Mouse (Mus musculus) adrenal gland, adult (tissue): ENCODE measurements around the gene Timeless.
A peak's percentile ranks its signal among the peaks of the same experiment; 100 is the strongest.
"Not testable (repeated sequence)": the region's sequence is repeated elsewhere in the genome, so short reads cannot be mapped to it uniquely, and the experiment has no call there.

Experiments used
- DNase-seq, 2 experiments: peaks; one replicate each; pipeline ENCODE4 v3.0.0; 2022 to 2023; ENCODE audit warnings: low spot score in 1 of 2; ENCODE audit not compliant: inconsistent age in 2 of 2

The Timeless gene

DNA sequence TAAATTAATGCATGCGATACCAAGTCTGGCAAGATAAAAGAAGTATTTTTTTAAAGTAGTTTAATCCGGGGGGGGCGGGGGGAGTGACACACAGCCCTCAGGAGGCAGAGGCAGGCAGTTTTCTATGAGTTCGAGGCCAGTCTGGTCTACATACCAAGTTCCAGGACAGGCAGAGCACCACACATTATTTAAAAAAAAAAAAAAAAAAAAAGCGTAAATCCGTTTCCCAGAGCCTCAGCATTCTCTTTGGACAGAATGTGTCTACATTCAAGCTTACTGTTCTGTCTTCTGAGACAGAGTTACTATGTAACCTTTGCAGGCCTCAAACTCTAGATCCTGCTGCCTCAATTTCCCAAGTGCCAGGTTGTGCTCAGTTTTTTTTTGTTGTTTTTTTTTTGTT lies 19.7 kb upstream of the Timeless start:
- no peak for DNase-seq

DNA sequence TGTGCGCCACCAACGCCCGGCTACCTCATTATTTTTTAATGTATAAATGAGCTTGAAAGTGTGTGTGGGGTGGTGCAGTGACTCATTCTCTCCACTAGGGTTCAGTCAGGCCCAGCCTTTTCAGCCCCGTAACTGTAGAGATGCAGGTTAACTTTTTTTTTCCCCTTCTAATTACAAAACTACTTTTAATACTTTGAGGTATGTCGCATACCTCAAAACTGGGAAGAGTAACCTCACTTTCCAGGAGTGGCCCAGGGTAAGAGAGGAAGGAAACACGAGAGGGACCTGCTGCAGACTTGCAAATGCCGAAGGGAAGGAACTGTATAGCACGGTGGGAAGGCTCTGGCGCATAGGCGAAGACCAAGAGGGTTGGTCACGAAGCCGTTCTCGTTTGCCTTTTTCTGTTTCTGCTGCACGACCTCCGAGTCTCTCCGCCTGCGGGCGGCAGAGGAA lies 19.0 kb upstream of the Timeless start:
- peak; percentile 67 to 88 for DNase-seq

- not testable (repeated sequence) for DNase-seq
Observed at GRCm38 (mm10) chr10:128214112-128214511, 17.8 kb upstream of the Timeless start.

DNA sequence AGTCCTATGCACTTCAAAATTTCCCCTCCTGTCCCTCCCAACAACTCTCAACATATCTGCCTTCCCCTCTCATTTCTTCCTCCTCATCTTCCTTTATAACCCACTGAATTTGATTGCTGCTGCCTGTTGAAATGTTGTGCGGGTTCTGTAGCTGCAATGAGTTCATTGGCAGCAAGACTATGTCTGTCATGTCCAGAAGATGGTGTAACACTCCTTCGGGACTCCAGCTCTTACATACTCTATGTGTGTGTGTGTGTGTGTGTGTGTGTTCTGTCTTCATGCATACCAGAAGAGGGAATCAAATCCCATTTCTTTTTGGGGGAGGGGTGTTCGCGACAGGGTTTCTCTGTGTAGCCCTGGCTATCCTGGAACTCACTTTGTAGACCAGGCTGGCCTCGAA lies 16.9 kb upstream of the Timeless start:
- DNase-seq: no peak

DNA sequence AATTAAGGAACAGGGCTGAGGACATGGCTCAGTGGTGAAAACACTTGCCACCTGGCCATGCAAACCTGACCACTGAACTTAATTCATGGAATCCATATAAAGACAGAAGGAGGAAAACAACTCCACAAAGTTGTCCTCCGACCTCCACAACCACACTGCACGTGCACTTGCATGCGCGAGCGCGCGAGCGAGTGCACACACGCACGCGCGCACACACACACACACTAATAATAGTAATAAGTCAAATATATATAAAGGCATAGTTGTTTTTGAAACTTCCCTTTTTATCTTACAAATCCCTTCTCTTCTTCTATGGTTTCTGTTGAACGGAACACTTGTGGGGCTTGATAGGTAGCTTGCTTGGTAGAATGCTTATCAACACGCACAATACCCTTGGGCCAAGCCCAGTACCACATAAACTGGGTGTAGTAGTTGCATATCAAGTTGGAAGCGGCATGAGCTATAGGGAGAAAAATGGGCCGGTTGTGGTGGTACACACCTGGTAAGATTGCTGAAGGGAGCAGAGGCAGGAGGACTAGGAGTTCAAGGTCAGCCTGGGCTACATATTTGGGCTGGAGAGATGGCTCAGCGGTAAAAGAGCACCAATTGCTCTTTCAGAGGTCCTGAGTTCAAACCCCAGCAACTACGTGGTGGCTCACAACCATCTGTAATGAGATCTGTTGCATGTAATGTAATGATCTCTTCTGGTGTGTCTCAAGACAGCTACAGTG lies 13.3 kb upstream of the Timeless start:
- no peak for DNase-seq

DNA sequence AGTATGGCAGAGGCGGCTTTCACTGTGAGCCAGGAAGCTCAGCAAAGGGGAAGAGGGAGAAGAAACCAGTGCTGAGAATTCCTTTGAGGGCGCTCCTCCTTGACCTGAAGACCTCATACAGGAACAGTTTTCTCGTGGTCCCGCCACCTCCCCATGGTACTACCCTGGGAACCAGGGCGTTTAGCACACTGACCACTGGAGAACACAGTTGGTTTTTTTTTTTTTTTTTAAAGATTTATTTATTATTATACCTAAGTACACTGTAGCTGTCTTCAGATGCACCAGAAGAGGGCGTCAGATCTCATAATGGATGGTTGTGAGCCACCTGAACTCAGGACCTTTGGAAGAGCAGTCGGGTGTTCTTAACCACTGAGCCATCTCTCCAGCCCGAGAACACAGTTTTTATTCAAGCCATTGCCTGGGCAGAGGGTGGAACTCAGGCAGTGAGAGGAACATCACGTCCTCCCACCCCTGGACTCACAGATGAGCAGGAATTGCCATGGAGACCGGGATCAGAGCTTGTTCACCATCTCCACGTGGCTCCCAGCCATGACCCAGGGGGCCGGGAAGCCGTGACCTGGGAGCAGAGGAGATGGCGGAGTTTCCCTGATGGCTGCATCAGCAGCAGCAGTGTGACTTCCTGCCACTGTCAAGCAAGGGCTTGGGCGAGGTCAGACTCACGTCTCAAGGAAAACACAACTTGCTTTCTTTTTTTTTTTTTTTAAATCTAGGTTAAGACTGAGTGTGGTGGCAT lies 10.2 kb upstream of the Timeless start:
- peak; percentile 36 to 49 for DNase-seq

DNA sequence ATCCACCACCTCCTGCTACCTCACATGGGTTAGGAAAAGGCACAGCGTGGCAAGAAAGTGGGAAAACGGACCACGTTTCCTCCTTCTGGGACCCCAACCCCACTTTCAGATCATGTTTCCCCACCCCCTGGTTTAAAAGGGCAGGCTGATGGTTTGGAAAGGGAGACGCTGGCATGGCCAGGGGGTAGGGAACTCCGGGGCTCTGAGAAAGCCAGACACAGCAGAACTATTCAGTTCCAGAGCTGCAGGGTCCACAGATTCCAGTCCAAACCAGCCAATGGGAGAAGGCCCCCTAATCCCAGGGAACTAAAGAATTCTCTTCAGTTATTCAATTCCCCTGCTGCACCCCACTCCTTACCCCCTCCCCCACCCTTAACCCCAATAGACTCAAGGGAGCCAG lies 6.8 kb upstream of the Timeless start:
- DNase-seq: no peak

GRCm38 (mm10) chr10:128225538-128225937 lies 6.3 kb upstream of the Timeless start, which contains the start of gene Mip:
Mip (plus strand) TSS chr10:128225838.
- no peak for DNase-seq

DNA sequence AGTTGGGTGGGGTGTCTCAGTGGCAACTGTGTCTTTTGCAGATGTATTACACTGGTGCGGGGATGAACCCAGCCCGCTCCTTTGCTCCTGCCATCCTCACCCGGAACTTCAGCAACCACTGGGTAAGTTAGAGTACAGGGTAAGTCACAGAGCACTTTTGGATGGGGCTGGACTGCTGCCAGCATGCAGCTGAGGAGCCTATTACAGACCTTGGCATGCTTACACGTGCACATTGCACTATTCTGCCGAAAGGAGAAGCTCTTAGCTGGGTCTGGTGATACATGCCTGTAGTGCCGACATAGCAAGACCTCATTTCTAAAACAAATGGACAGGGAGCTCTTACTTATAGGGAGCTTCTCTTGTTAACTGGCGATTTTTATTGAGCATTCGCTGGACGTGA lies 4.3 kb upstream of the Timeless start:
- DNase-seq: peak in 1 of 2 experiments; percentile 24

DNA sequence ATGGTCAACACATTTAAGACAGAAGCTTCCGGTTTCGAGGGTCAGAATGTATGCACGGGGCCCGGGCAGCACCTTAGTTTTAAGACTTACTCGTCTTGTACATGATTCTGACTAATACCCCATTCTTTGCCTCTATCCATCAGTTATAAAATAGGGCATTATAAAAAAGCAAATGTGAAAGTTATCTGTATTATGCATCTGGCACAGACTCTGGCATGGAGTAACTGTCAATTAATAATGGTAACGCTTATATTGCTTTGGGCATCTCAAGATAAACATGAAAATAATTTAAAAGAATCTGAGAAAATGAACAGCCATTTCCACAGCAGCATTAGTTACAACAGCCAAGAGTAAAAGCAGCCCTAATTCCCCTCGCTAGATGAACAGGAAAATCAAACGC lies 3.9 kb upstream of the Timeless start:
- DNase-seq: no peak

GRCm38 (mm10) chr10:128230582-128230981 lies 1.3 kb upstream of the Timeless start:
- no peak for DNase-seq

DNA sequence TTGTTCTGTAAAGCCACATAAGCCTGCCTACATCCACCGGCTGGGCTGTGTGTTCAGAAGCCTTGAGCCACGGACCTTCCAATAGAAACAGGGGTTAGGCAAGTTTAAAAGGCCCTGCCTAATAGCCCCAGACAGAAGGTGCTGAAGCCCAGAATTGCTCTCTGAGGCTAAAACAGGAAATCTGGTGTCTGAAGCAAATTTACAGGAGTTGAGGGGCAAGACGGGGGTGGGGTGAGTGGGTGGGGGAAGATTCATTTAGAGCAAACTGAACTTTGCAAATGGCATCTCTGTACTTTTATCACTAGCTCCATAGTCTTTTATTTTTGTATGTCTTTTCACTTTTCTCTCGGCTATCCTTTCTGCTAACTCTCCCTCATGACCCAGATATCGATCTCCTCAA lies 719 bp upstream of the Timeless start:
- no peak for DNase-seq

- peak; percentile 59 to 89 for DNase-seq
Observed at GRCm38 (mm10) chr10:128232420-128232985, 638 bp downstream of the Timeless start.

DNA sequence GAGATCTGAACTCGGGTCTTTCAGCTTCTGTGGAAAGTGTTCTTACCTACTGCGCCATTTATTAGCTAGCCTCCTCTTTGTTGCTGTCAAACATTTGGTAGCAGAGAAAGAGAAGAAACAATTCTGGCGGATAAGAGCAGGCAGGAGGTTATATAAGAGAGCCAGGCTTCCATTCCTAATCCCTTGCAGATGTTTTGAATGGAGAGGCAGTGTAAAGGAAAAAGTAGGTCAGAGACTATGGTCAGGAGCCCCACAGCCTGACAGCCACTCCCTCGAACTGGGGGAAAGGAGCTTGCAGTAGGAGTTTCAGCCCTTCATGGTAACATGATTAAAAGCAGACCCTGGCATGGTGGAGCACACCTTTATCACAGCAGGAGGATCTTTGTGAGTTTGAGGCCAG lies 4.5 kb downstream of the Timeless start:
- no peak for DNase-seq

DNA sequence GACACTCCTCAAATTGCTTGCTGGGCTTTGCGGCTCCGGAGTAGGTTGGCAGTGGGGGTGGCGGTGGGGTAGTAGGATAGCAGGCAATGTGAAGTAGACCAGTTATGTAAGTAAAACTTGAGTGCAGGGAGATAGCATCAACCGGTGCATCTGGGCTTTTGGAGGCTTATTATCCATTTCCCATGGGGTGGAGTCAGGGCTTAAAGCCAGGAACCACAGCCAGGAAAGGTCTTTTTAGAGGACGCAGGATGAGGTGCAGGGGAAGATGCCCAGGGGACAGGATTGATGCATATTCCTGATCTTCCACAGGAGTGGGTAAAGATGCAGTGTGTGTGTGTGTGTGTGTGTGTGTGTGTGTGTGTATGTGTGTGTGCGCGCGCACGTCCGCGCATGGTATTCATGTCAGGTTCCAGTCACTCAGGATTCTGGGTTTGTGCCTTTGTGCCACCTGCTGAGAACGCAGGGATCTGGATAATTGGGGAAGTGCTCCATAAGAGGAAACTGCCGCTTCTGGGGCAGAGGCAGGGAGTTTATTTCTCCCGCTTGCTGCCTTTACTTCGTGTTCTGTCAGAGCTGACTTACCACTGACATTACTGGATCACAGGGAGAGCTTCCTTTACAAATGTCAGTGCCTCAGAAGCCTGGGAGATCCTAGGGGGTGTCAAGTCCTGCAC lies 6.1 kb downstream of the Timeless start:
- DNase-seq: peak in 1 of 2 experiments; percentile 40

DNA sequence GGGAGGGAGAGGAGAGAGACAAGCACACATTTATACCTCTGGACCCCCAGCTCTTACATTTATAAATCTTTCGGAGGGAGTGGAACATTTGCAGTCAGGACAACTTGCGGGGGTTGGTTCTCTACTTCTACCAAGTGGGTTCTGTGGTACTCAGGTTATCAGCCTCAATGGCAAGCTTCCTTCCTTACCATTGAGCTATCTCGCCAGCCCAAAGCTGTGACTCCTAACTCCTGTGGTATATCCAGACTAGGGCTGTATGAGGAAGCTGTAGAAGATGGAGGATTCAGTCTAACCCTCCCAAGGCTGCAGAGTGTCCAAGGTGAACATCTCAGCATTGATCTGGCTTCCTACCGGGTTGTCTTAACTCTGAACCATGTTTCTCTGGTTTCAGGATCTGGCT lies 7.3 kb downstream of the Timeless start:
- DNase-seq: no peak

DNA sequence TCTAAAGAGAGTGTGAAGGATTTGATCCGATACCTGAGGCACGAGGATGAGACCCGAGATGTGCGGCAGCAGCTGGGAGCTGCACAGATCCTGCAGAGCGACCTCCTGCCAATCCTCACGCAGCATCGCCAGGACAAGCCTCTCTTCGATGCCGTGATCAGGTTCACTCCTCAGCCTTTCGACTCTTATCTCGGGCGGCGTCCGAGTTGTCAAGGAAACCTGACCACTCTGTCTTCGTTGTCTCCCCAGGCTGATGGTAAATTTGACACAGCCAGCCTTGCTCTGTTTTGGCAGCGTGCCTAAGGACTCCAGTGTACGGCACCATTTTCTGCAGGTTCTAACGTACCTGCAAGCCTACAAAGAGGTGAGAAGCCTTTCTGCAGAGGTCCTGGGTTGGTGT lies 8.3 kb downstream of the Timeless start:
- DNase-seq: no peak

GRCm38 (mm10) chr10:128243252-128243651 lies 11.4 kb downstream of the Timeless start:
- no peak for DNase-seq

GRCm38 (mm10) chr10:128244121-128244520 lies 12.3 kb downstream of the Timeless start:
- no peak for DNase-seq

- DNase-seq: peak in 1 of 2 experiments; percentile 52
Observed at GRCm38 (mm10) chr10:128247020-128247732, 15.3 kb downstream of the Timeless start.

DNA sequence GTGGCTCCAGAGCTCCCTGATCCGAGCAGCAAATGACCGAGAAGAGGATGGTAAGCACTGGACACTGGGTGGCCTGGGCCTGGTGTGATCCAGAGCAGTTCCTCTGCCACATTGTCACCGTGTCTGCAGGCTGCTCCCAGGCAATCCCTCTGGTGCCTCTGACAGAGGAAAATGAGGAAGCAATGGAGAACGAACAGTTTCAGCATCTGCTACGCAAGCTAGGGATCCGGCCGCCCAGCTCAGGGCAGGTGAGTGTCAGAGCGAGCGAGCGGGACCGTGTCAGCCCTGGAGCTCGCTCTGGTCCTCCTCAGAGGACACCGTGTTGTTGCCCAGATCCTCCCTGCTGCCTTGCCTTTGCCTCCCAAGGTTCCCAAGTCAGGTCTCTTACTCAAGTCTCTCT lies 18.7 kb downstream of the Timeless start:
- DNase-seq: no peak
